Mouse (Mus musculus) neural tube, embryonic 11.5 days (tissue): ENCODE measurements around the gene Mtss1l. TPM values are rescaled to one million over a fixed set of nuclear protein-coding genes. Genes with fewer than 3 reads are reported as not detected.

Experiments
- ATAC-seq: fragments of 200-750 bp; cut with Nextera tagmentation; 2 replicates; pipeline ENCODE4 v1.8.0; 2017; ENCODE audit warnings: moderate number of reproducible peaks, mild to moderate bottlenecking, moderate TSS enrichment, moderate library complexity; ENCODE audit not compliant: insufficient read depth, low FRiP score, low TSS enrichment
- DNase-seq: peaks from one replicate; pipeline ENCODE4 v3.0.0-alpha.2; 2015; ENCODE audit warnings: low spot score
- H3K27ac ChIP-seq: fragments of 300-500 bp; sonication (generic); 2 replicates; pipeline ENCODE4 v1.5.1; 2014; ENCODE audit warnings: low read depth, mild to moderate bottlenecking, low read length
- H3K27me3 ChIP-seq: fragments of 300-500 bp; sonication (generic); 2 replicates; pipeline ENCODE4 v1.6.1; 2014; ENCODE audit warnings: mild to moderate bottlenecking, low read length, mixed read lengths; ENCODE audit not compliant: control insufficient read depth, insufficient read depth
- H3K36me3 ChIP-seq: fragments of 300-500 bp; sonication (generic); 2 replicates; pipeline ENCODE4 v1.6.1; 2014; ENCODE audit warnings: mild to moderate bottlenecking, low read length, moderate library complexity, mixed read lengths; ENCODE audit not compliant: control insufficient read depth, insufficient read depth
- H3K4me1 ChIP-seq: fragments of 300-500 bp; sonication (generic); 2 replicates; pipeline ENCODE4 v1.6.1; 2014; ENCODE audit warnings: low read length, mixed read lengths; ENCODE audit not compliant: control insufficient read depth, insufficient read depth
- H3K4me2 ChIP-seq: fragments of 300-500 bp; sonication (generic); 2 replicates; pipeline ENCODE4 v1.6.1; 2014; ENCODE audit warnings: low read depth, mild to moderate bottlenecking, moderate library complexity
- H3K4me3 ChIP-seq: fragments of 300-500 bp; sonication (generic); 2 replicates; pipeline ENCODE4 v1.5.1; 2014; ENCODE audit warnings: low read depth, low read length
- H3K9ac ChIP-seq: fragments of 300-500 bp; sonication (generic); 2 replicates; pipeline ENCODE4 v1.6.1; 2014; ENCODE audit warnings: mild to moderate bottlenecking, low read length
- H3K9me3 ChIP-seq: fragments of 300-500 bp; sonication (generic); 2 replicates; pipeline ENCODE4 v1.6.1; 2016; ENCODE audit warnings: low read length; ENCODE audit not compliant: control insufficient read depth
- WGBS: fragments of 180-500 bp; shearing (Covaris S2); extraction: QIAGEN DNeasy Blood & Tissue Kit; methylation state at CpG from one replicate; pipeline ENCODE4 v1.1.7; 2014; 5-methylcytosine and 5-hydroxymethylcytosine counted together
- polyA plus RNA-seq: library from polyadenylated mRNA; unstranded; fragments of >200 nt; fragmentation: Nextera tagmentation; extraction: Ambion mirVana; gene quantifications from 2 replicates; pipeline ENCODE4 v1.2.1, GENCODE M21; 2014

The Mtss1l gene
- polyA plus RNA-seq, 1 experiment from 2014 or later, result 18.3 TPM

- no peak overlapping the region for H3K9ac ChIP-seq
- no peak for DNase-seq
- WGBS, result 59% methylated on average over 12 of the region's 12 CpGs
- no peaks in the 10 kb centered on the region for H3K27me3 ChIP-seq
- H3K4me2 ChIP-seq, result no peak overlapping the region
- ATAC-seq, result no peak
- no peaks in the 10 kb centered on the region for H3K36me3 ChIP-seq
- H3K4me3 ChIP-seq, result no peak overlapping the region
- H3K27ac ChIP-seq, result no peak overlapping the region
- no peaks in the 10 kb centered on the region for H3K9me3 ChIP-seq
- no peaks in the 10 kb centered on the region for H3K4me1 ChIP-seq
Measured at GRCm38 (mm10) chr8:110788981-110789380, 67.7 kb downstream of the Mtss1l start.

GRCm38 (mm10) chr8:110789571-110789970 is 68.3 kb downstream of the Mtss1l start:
- 60% methylated on average over 12 of the region's 12 CpGs for WGBS
- H3K4me2 ChIP-seq, result no peak overlapping the region
- ATAC-seq (no peak), DNase-seq (no peak)
- H3K9me3 ChIP-seq, result no peaks in the 10 kb centered on the region
- H3K4me1 ChIP-seq, result no peaks in the 10 kb centered on the region
- no peak overlapping the region for H3K27ac ChIP-seq
- no peaks in the 10 kb centered on the region for H3K27me3 ChIP-seq
- no peak overlapping the region for H3K9ac ChIP-seq
- no peaks in the 10 kb centered on the region for H3K36me3 ChIP-seq
- no peak overlapping the region for H3K4me3 ChIP-seq

- no peaks in the 10 kb centered on the region for H3K9me3 ChIP-seq
- no peak overlapping the region for H3K4me3 ChIP-seq
- no peaks in the 10 kb centered on the region for H3K4me1 ChIP-seq
- 79% methylated on average over 6 of the region's 6 CpGs for WGBS
- H3K27ac ChIP-seq, result no peak overlapping the region
- no peak for DNase-seq
- H3K9ac ChIP-seq, result no peak overlapping the region
- no peaks in the 10 kb centered on the region for H3K27me3 ChIP-seq
- no peaks in the 10 kb centered on the region for H3K36me3 ChIP-seq
- H3K4me2 ChIP-seq, result no peak overlapping the region
- no peak for ATAC-seq
Measured at GRCm38 (mm10) chr8:110790270-110790669, 69.0 kb downstream of the Mtss1l start.

Other genes with a start within 250 kb of the Mtss1l start
- 30.8 and 35.5 TPM in 2 replicates for gene Vac14, start 102.9 kb upstream of the Mtss1l start, polyA plus RNA-seq
- not detected in 2 replicates for gene Il34, start 84.4 kb downstream of the Mtss1l start, polyA plus RNA-seq
- gene Cog4, start 125.1 kb downstream of the Mtss1l start, polyA plus RNA-seq, result 71.0 and 73.5 TPM in 2 replicates
- gene Sf3b3, start 125.3 kb downstream of the Mtss1l start, polyA plus RNA-seq, result 201 and 217 TPM in 2 replicates
- 6.4 and 7.5 TPM in 2 replicates for gene Fuk, start 181.0 kb downstream of the Mtss1l start, polyA plus RNA-seq
- gene St3gal2, start 198.4 kb downstream of the Mtss1l start, polyA plus RNA-seq, result 18.2 and 19.1 TPM in 2 replicates